Mouse (Mus musculus): ENCODE measurements at regions not wholly inside any gene's neighbourhood (a gene's known extent, or its start where the extent isn't known, plus 50 kb on each side); places are given as distances from the start of the nearest gene placed in this dataset.

- TF ChIP-seq EP300 (IDR thresholded peaks at IDR 0.05; ENCODE audit: low read length): no peak
- no peak for TF ChIP-seq GABPA (IDR thresholded peaks at IDR 0.05; ENCODE audit: insufficient replicate concordance, low read depth, low read length)
- no peak for TF ChIP-seq USF1 (IDR thresholded peaks at IDR 0.05; ENCODE audit: low read depth, low read length)
- TF ChIP-seq RCOR1 (conservative IDR thresholded peaks at IDR 0.05; ENCODE audit: low read depth, low read length): no peak
- TF ChIP-seq NRF1 (IDR thresholded peaks at IDR 0.05; ENCODE audit: low read depth, low read length): no peak
Measured at GRCm38 (mm10) chr13:110633899-110634298, 239.1 kb downstream of the Plk2 start.

Data from CH12.LX (cell line).